Mouse (Mus musculus): ENCODE results near the gene Timm29. TPM values are rescaled to one million over a fixed set of nuclear protein-coding genes. Genes with fewer than 3 reads are reported as not detected.
A peak's percentile ranks its signal among the peaks of the same experiment; 100 is the strongest.

The Timm29 gene
- 33.8 and 38.4 TPM in 2 replicates for polyA plus RNA-seq (2016; fragmentation: Nextera tagmentation; extraction: Ambion mirVana)

DNA sequence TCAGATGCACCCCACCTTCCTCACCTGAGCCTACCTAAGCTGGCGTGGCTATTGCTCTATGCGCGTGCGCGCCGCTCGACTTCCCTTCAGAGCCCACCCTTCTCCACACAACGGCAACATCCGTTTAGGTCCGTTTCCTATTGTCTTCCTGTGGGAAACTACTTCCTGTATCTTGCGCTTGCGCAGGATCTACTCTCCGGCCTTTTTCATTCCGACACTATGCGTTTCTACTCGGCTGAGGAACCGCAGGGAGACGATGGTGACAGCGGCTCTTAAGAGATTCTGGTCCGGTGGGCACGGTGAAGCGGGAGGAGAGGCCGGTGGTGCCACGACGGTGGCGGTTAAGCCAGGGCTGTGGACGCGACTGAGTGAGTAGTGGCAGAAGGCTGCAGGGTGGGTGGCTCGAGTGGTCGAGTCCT lies at the start of gene Timm29, which contains the start of gene Yipf2:
Timm29 (plus strand) TSS at position 20 of the 419 bp plus-strand sequence.
Yipf2 (minus strand) TSS at position 126 of the 419 bp plus-strand sequence.
- Histone ChIP-seq H3K27me3 (ENCODE audit: insufficient read depth, poor library complexity, severe bottlenecking) (no peaks in the 10 kb centered on the region), H3K36me3 (peaks cover 66% of the 10 kb centered on the region), H3K4me1 (replicated peaks) (peaks cover 34% of the 10 kb centered on the region), H3K9me3 (no peaks in the 10 kb centered on the region), H3K4me3 (peak within 1 kb of the TSS; percentile 99), H3K27ac (peak within 1 kb of the TSS; percentile 90)
- under 1% methylated on average over 30 of the region's 30 CpGs for WGBS
- DNase-seq (ENCODE audit: low spot score), result peak; percentile 92

DNA sequence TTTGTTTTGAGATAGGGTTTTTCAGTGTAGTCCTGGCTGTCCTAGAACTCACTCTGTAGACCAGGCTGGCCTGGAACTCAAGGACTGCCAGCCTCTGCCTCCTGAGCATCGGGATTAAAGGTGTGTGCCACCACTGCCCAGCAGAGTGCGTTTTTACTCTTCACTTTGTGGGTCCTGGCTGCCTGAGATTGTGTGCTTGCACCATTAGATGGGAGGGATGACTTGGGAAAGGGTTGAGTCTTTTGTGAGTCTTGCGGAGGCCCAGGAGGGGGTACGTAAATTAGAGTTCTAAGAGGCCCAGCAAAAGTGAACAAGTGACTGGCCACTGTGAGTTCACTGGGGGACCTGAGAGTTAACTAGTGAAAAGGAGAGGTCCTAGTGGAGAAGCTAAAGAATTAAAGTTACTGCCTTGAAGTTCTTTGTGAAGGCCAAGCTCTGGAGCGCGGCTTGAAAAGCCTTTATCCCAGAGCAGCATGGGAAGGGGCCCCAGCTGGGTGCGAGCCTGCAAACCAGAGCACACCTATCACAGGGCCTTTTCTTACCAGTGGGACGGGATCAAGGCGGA lies 47.1 kb upstream of the Timm29 start:
- H3K27ac ChIP-seq, result peak overlapping the region; percentile 99
- no peak for DNase-seq (ENCODE audit: low spot score)
- peak overlapping the region; percentile 88 for H3K4me3 ChIP-seq
- H3K9me3 ChIP-seq, result no peaks in the 10 kb centered on the region
- H3K27me3 ChIP-seq (ENCODE audit: insufficient read depth, poor library complexity, severe bottlenecking), result no peaks in the 10 kb centered on the region
- H3K36me3 ChIP-seq, result peaks cover 8% of the 10 kb centered on the region
- WGBS, result 5% methylated on average over 9 of the region's 9 CpGs
- peaks cover 31% of the 10 kb centered on the region for H3K4me1 ChIP-seq (replicated peaks)

DNA sequence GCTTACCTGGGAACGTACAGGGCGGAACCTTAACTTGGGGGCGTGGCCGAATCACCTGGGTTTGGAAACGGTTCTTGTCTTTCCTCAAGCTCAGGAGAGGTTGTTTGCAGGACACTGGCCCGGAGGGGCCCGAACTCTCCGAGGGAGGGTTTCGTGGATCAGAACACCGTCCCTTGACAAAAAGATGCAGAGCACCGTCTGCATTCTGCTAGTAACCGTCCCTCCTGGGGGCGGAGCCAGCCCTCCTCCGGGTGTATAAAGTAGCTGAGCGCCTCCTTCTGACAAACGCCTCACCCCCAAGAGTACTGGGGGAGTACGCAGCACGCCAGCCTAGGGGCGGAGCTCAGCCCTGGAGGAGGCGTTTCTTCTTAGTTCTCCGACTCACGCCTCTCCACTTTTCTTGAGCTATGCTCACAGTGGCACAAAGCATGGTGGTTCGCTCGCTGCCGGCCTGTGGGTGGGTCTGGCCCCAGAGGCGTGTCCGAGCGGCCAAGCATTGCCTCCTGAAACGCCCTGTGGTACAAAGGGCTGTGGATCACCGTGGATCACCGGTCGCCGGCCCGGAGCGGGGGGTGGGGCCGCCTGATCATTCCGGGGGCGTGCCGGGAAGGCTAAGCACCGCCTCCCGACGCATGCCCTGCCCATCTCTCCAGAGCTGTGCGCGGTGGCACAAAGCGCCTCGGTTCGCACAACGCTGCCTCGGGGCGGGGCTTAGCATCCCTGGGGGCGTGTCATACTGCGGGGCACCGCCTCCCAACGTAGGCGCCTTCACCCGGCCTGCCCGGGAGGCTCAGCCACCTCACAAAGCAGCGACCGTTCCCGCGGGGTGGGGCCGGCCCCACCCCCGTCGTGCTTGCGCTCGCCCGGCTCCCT lies 46.4 kb upstream of the Timm29 start:
- DNase-seq (ENCODE audit: low spot score), result peak; percentile 100
- peak overlapping the region; percentile 88 for H3K4me3 ChIP-seq
- peaks cover 15% of the 10 kb centered on the region for H3K36me3 ChIP-seq
- H3K27me3 ChIP-seq (ENCODE audit: insufficient read depth, poor library complexity, severe bottlenecking), result no peaks in the 10 kb centered on the region
- H3K9me3 ChIP-seq, result no peaks in the 10 kb centered on the region
- peaks cover 31% of the 10 kb centered on the region for H3K4me1 ChIP-seq (replicated peaks)
- peak overlapping the region; percentile 99 for H3K27ac ChIP-seq
- under 1% methylated on average over 67 of the region's 67 CpGs for WGBS

DNA sequence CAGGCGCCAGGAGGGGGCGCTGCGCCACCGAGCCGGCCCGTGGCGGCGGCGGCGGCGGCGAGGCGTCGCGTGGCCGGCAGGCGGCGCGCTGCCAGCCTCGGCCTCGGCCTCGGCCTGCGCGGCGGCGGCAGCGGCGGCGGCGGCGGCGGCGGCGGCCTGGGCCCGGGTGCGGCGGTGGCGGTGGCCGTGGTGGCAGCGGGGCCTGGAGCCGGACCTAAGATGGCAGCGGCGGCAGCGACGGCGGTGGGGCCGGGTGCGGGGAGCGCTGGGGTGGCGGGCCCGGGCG lies 45.8 kb upstream of the Timm29 start, which contains the start of gene Carm1:
Carm1 (plus strand) TSS at position 106 of the 286 bp plus-strand sequence.
- no peaks in the 10 kb centered on the region for H3K9me3 ChIP-seq
- H3K27me3 ChIP-seq (ENCODE audit: insufficient read depth, poor library complexity, severe bottlenecking), result no peaks in the 10 kb centered on the region
- peaks cover 31% of the 10 kb centered on the region for H3K4me1 ChIP-seq (replicated peaks)
- 17% methylated on average over 52 of the region's 52 CpGs for WGBS
- peak within 1 kb of the TSS; percentile 88 for H3K4me3 ChIP-seq
- H3K27ac ChIP-seq, result peak within 1 kb of the TSS; percentile 99
- H3K36me3 ChIP-seq, result peaks cover 20% of the 10 kb centered on the region
- DNase-seq (ENCODE audit: low spot score), result no peak

DNA sequence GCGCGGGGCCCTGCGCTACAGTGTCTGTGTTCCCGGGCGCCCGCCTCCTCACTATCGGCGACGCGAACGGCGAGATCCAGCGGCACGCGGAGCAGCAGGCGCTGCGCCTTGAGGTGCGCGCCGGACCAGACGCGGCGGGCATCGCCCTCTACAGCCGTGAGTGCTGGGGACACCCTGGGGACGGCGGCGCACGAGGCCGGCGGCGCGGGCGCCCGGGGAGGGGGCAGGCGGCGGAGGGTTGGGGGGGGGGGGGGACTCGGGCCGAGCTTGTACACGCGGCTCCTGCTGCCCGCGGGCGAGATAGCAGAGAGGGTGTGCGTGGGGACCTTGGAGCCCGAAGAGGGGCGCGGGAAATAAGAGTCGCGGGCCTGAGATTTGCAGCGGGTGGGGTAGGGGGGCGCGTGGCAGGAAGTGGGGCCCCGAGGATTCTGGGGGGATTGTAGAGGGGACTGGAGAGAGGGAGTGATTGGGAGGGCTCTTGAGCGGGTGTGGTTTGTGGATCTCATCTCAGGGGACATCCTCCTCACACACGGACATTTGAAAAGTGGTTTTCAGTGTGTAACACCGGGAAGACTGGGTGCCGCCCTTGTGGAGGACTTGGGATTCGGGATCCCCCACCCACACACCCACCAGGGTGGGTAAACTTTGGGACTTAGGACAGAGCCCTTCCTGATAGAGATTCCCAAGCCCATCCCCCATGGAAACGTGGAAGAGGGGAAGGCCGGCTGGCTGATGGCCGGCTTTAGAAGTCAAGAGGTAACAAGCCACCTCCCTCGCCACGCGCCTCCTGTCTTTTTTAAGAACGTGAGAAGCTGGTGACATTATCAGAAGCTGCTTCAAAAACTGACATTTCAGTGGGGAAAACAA lies 45.2 kb upstream of the Timm29 start:
- Histone ChIP-seq H3K27me3 (ENCODE audit: insufficient read depth, poor library complexity, severe bottlenecking) (no peaks in the 10 kb centered on the region), H3K9me3 (no peaks in the 10 kb centered on the region), H3K27ac (peak overlapping the region; percentile 99), H3K36me3 (peaks cover 25% of the 10 kb centered on the region), H3K4me3 (peak overlapping the region; percentile 88), H3K4me1 (replicated peaks) (peaks cover 31% of the 10 kb centered on the region)
- peak; percentile 61 for DNase-seq (ENCODE audit: low spot score)
- under 1% methylated on average over 64 of the region's 66 CpGs for WGBS

DNA sequence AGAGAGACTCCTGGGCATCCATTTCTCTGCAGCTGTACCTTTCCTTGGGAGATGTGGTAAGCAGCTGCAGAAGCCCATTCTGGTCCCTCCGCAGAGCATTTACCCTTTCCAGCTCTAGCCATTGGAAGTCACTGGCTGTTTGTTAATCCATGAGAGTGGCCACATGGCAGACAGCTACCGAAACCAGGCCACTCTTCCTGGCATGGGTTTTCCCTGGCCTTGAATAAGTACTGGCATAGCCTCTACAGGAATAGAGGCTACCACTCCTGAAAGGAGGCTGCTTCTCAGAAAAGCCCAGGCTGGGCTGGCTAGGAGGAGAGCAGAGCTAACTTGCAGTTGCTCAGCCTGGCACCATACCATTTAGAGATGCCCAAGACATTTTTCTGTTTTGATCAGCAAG lies 41.5 kb upstream of the Timm29 start:
- Histone ChIP-seq H3K9me3 (no peaks in the 10 kb centered on the region), H3K27me3 (ENCODE audit: insufficient read depth, poor library complexity, severe bottlenecking) (no peaks in the 10 kb centered on the region), H3K27ac (no peak overlapping the region), H3K36me3 (peaks cover 54% of the 10 kb centered on the region), H3K4me3 (no peak overlapping the region), H3K4me1 (replicated peaks) (peaks cover 16% of the 10 kb centered on the region)
- WGBS, result 95% methylated on average over 2 of the region's 2 CpGs
- no peak for DNase-seq (ENCODE audit: low spot score)

DNA sequence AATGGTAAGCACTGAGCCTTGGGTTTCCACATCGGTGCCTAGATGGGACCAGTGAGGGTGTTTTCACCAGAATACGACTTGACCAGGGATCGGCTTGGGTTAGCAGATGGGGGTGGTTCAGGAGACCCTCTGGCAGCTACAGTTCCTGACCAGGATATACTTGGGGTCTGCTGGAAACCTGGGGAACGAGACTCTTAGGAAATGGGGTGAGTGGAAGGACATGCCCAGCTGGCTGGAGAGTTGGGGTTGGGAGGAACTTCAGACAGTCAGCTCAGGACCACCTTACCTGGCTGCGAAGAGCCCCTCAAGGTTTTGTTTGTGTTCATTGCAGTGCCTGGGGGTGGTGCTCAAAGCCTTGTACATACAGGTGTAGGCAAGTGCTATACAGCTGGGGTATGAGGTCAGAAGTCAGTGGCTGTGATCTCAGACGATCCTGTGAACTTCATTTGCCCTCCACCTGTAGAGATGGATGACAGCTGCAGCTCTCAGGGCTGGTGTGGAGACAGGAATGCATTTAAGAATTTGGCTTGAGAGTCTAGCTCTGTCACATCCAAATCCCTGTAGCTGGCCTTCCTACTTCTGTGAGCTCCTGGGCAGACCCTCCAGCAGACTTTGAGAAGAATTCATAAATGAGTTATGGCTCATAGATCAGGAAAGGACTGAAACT lies 38.8 kb upstream of the Timm29 start:
- Histone ChIP-seq H3K27me3 (ENCODE audit: insufficient read depth, poor library complexity, severe bottlenecking) (no peaks in the 10 kb centered on the region), H3K36me3 (peaks cover 78% of the 10 kb centered on the region)
- WGBS, result 92% methylated on average over 6 of the region's 6 CpGs

DNA sequence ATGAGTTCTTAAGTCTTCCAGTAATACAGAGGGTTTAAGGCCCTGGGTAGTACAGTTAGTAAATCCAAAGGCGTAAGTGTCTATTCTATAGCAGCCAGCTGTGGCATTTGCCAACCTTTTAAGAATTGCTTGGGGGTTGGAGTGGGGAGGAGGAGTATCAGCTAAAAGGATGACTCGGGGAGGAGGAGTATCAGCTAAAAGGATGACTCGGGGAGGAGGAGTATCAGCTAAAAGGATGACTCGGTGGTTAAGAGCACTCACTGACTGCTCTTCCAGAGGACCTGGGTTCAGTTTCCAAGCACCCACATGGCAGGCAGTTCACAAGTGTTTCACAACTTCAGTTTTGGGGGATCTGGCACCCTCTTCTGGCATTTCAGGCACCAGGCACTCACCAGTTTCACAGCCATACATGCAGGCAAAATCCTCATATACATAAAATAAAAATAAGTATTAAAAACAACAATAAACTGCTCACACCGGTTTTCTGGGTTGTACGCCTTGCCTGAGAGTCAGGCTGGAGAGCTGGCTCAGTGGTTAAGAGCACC lies 37.3 kb upstream of the Timm29 start:
- Histone ChIP-seq H3K9me3 (no peaks in the 10 kb centered on the region), H3K4me1 (replicated peaks) (peaks cover 10% of the 10 kb centered on the region; the same call in 1 of the 2 replicates), H3K4me3 (no peak overlapping the region), H3K36me3 (peaks cover 83% of the 10 kb centered on the region), H3K27ac (no peak overlapping the region), H3K27me3 (ENCODE audit: insufficient read depth, poor library complexity, severe bottlenecking) (no peaks in the 10 kb centered on the region)
- no peak for DNase-seq (ENCODE audit: low spot score)
- WGBS, result 91% methylated on average over 6 of the region's 6 CpGs

More for the DNA sequence above, 38.8 kb upstream of the Timm29 start:
- DNase-seq (ENCODE audit: low spot score), result no peak
- H3K4me1 ChIP-seq (replicated peaks), result peaks cover 15% of the 10 kb centered on the region
- H3K27ac ChIP-seq, result no peak overlapping the region
- no peak overlapping the region for H3K4me3 ChIP-seq
- no peaks in the 10 kb centered on the region for H3K9me3 ChIP-seq

DNA sequence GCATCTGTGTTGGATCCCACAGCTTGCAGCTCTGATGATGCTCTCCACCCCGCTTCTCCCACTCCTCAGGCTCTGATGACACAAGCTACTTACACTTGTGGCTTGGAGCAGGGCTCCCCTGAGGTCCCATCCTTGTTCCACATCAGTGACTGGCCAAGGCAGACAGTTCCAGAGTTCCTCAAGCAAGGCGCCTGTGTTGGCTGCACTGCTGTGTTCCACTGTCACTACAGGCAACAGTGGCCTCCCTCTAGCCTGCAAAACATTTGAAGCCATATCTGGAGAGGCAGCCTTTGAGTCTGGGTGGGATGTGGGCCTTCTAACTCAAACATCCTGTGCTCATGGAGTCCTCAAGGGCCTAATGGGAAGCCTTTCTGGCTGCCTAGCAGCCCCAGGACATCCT lies 35.5 kb upstream of the Timm29 start:
- WGBS, result 94% methylated on average over 2 of the region's 2 CpGs
- DNase-seq (ENCODE audit: low spot score), result no peak
- no peak overlapping the region for H3K27ac ChIP-seq
- H3K27me3 ChIP-seq (ENCODE audit: insufficient read depth, poor library complexity, severe bottlenecking), result no peaks in the 10 kb centered on the region
- no peaks in the 10 kb centered on the region for H3K9me3 ChIP-seq
- peaks cover 85% of the 10 kb centered on the region for H3K36me3 ChIP-seq
- no peak overlapping the region for H3K4me3 ChIP-seq
- peaks cover 10% of the 10 kb centered on the region; the same call in 1 of the 2 replicates for H3K4me1 ChIP-seq (replicated peaks)

DNA sequence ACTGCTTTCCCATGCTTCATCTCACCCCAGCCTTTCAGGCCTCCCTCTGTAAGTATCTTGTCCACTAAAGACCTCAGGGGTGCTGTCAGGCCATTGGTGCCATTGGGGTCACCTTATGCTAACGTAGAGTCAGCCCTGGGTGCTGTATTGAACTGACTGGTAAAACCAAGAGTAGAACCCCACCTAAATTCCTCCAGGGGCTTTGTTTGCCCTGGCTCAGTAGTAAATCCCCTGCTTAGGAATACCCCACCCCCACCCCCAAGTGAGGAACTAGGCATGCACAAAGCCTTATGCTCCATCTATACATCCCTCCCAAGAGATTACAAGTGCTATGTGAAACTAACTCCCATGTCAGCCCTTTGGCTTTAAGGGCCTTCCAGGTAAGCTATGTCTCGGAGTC lies 35.0 kb upstream of the Timm29 start:
- H3K36me3 ChIP-seq, result peaks cover 85% of the 10 kb centered on the region
- no peak overlapping the region for H3K27ac ChIP-seq
- no peaks in the 10 kb centered on the region for H3K9me3 ChIP-seq
- no peaks in the 10 kb centered on the region for H3K27me3 ChIP-seq (ENCODE audit: insufficient read depth, poor library complexity, severe bottlenecking)
- H3K4me3 ChIP-seq, result no peak overlapping the region
- WGBS, result 95% methylated on average over 2 of the region's 2 CpGs
- no peak for DNase-seq (ENCODE audit: low spot score)
- peaks cover 10% of the 10 kb centered on the region; the same call in 1 of the 2 replicates for H3K4me1 ChIP-seq (replicated peaks)

DNA sequence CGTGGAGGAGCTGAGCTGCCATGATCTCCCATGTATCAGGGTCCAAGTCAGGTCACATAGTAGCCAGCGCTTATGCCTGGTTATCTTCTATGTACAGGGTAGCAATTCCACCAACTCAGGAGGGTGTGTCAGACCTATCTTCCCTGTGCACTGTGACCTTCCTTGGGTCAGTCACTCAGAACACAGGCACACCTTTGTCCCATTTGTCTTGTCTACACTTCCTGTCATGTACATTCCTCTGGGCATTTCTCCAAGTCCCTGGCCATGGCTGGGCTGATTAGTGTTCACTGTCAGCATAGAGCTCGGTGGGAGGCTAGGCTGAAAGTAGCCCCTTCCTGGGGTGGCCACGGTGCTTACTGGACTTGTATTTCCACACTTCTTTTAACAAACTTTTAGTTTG lies 34.2 kb upstream of the Timm29 start:
- Histone ChIP-seq H3K4me1 (replicated peaks) (peaks cover 10% of the 10 kb centered on the region; the same call in 1 of the 2 replicates), H3K36me3 (peaks cover 87% of the 10 kb centered on the region), H3K4me3 (no peak overlapping the region), H3K27ac (no peak overlapping the region), H3K27me3 (ENCODE audit: insufficient read depth, poor library complexity, severe bottlenecking) (no peaks in the 10 kb centered on the region), H3K9me3 (no peaks in the 10 kb centered on the region)
- WGBS, result 92% methylated on average over 4 of the region's 4 CpGs
- DNase-seq (ENCODE audit: low spot score), result no peak

DNA sequence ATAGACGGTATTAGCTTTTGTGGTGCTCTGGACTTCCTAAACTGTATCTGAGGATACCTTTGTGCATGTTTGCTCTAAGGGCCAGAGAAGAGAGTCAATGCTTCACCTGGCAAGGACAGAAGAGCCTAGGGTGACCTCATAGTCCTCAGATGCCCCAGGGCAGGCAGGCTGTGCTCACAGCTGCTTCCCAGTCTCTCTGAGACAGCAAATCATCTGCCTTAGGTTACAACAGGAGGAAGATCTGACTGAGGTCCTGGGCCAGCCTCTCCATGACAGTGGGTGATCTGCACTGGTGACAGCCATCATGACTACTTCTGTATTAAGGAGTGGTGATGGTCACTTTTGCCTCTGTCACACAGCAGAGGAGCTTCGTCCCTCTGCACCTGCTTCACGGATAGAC lies 33.4 kb upstream of the Timm29 start:
- Histone ChIP-seq H3K36me3 (peaks cover 79% of the 10 kb centered on the region), H3K27me3 (ENCODE audit: insufficient read depth, poor library complexity, severe bottlenecking) (no peaks in the 10 kb centered on the region), H3K27ac (no peak overlapping the region), H3K9me3 (no peaks in the 10 kb centered on the region), H3K4me1 (replicated peaks) (peaks cover 10% of the 10 kb centered on the region; the same call in 1 of the 2 replicates), H3K4me3 (no peak overlapping the region)
- no peak for DNase-seq (ENCODE audit: low spot score)
- WGBS, result 95% methylated on average over 3 of the region's 3 CpGs
